Mouse (Mus musculus): Measurements from ENCODE around the gene Zfp986. TPM values are rescaled to one million over a fixed set of nuclear protein-coding genes. Genes with fewer than 3 reads are reported as not detected.
"Not testable (repeated sequence)": the region's sequence is repeated elsewhere in the genome, so short reads cannot be mapped to it uniquely, and the experiment has no call there.

Zfp986 gene
- total RNA-seq (2022) = not detected

- not testable (repeated sequence) for DNase-seq (ENCODE audit: low spot score)
Observed at GRCm38 (mm10) chr4:145868494-145868893, at the start of gene Zfp986. Zfp986 (plus strand) TSS chr4:145868794.

- not testable (repeated sequence) for DNase-seq (ENCODE audit: low spot score)
Observed at GRCm38 (mm10) chr4:145819946-145820345, 48.6 kb upstream of the Zfp986 start.

- DNase-seq (ENCODE audit: low spot score) = not testable (repeated sequence)
Observed at GRCm38 (mm10) chr4:145825606-145826005, 43.0 kb upstream of the Zfp986 start.

- DNase-seq (ENCODE audit: low spot score) = not testable (repeated sequence)
Observed at GRCm38 (mm10) chr4:145831328-145832062, 37.1 kb upstream of the Zfp986 start.

GRCm38 (mm10) chr4:145836300-145836862, 32.2 kb upstream of the Zfp986 start:
- DNase-seq (ENCODE audit: low spot score) = not testable (repeated sequence)

- not testable (repeated sequence) for DNase-seq (ENCODE audit: low spot score)
Observed at GRCm38 (mm10) chr4:145836863-145837440, 31.6 kb upstream of the Zfp986 start.

GRCm38 (mm10) chr4:145846793-145847192, 21.8 kb upstream of the Zfp986 start:
- DNase-seq (ENCODE audit: low spot score) = not testable (repeated sequence)

GRCm38 (mm10) chr4:145848183-145848890, 20.3 kb upstream of the Zfp986 start:
- DNase-seq (ENCODE audit: low spot score) = not testable (repeated sequence)

- DNase-seq (ENCODE audit: low spot score) = not testable (repeated sequence)
Observed at GRCm38 (mm10) chr4:145848891-145849214, 19.7 kb upstream of the Zfp986 start.

- DNase-seq (ENCODE audit: low spot score) = not testable (repeated sequence)
Observed at GRCm38 (mm10) chr4:145851421-145851820, 17.2 kb upstream of the Zfp986 start.

- DNase-seq (ENCODE audit: low spot score) = not testable (repeated sequence)
Observed at GRCm38 (mm10) chr4:145863872-145864271, 4.7 kb upstream of the Zfp986 start.

Other genes starting within 250 kb of the Zfp986 start
- gene Zfp980, start 198.1 kb upstream of the Zfp986 start, total RNA-seq (2022) = under 1 TPM in 3 of 4 experiments, not detected in 1; 0.09 to 0.57 (median 0.19) TPM
- gene Zfp987, start 228.5 kb downstream of the Zfp986 start, total RNA-seq (2022) = not detected